Mouse (Mus musculus) forebrain, embryonic 14.5 days (tissue): ENCODE measurements at regions not wholly inside any gene's neighbourhood (a gene's known extent, or its start where the extent isn't known, plus 50 kb on each side); places are given as distances from the start of the nearest gene placed in this dataset.

ENCODE experiments used
- ATAC-seq: fragments of 200-750 bp; cut with Nextera tagmentation; 2 replicates; pipeline ENCODE4 v1.8.0; 2017; ENCODE audit warnings: mild to moderate bottlenecking, moderate library complexity
- DNase-seq: peaks from one replicate; pipeline ENCODE4 v3.0.0-alpha.2; 2015; ENCODE audit warnings: low spot score
- H3K27ac ChIP-seq: fragments of 300-500 bp; sonication (generic); 2 replicates; pipeline ENCODE4 v1.5.1; 2014; ENCODE audit warnings: low read depth, mild to moderate bottlenecking, control low read depth, low read length, moderate library complexity
- H3K27me3 ChIP-seq: fragments of 300-500 bp; sonication (generic); replicated peaks from 2 replicates; pipeline ENCODE4 v1.6.1; 2014; ENCODE audit warnings: low read length, control low read depth, mixed read lengths; ENCODE audit not compliant: control insufficient read depth, insufficient read depth
- H3K36me3 ChIP-seq: fragments of 300-500 bp; sonication (generic); 2 replicates; pipeline ENCODE4 v1.6.1; 2014; ENCODE audit warnings: low read length, control low read depth; ENCODE audit not compliant: control insufficient read depth, insufficient read depth
- H3K4me1 ChIP-seq: fragments of 300-500 bp; sonication (generic); 2 replicates; pipeline ENCODE4 v1.6.1; 2014; ENCODE audit warnings: antibody characterized with exemption, low read length, control low read depth; ENCODE audit not compliant: control insufficient read depth, insufficient read depth
- H3K4me2 ChIP-seq: fragments of 300-500 bp; sonication (generic); 2 replicates; pipeline ENCODE4 v1.6.1; 2014; ENCODE audit warnings: mild to moderate bottlenecking, control low read depth, low read length
- H3K4me3 ChIP-seq: fragments of 300-500 bp; sonication (generic); 2 replicates; pipeline ENCODE4 v1.5.1; 2014; ENCODE audit warnings: low read depth, low read length, control low read depth
- H3K9ac ChIP-seq: fragments of 300-500 bp; sonication (generic); 2 replicates; pipeline ENCODE4 v1.6.1; 2014; ENCODE audit warnings: mild to moderate bottlenecking, low read length, control low read depth, moderate library complexity
- H3K9me3 ChIP-seq: fragments of 300-500 bp; sonication (generic); replicated peaks from 2 replicates; pipeline ENCODE4 v1.6.1; 2016; ENCODE audit warnings: low read length, control low read depth, mixed read lengths; ENCODE audit not compliant: control insufficient read depth
- WGBS: fragments of 180-500 bp; shearing (Covaris S2); extraction: QIAGEN DNeasy Blood & Tissue Kit; methylation state at CpG from one replicate; pipeline ENCODE4 v1.1.7; 2014; 5-methylcytosine and 5-hydroxymethylcytosine counted together

DNA sequence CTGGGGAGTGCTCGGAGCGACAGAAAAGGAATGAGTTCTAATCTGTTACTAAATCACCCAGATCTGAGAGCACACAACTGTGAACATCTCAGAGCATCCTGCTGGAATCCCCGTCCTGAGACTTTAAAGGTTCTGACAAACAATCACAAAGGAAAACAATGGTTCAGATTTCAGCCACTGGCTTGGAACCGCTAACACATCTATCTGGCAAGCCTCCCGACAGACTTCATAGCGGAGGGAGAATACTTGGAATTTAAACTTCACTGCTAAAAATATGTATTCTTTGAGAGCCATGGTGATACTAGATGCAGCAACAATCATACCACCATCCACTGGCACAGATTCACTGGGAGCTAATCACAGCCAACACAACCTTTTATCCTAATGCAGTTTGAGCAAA is 615.2 kb downstream of the Insc start:
- Histone ChIP-seq H3K27ac (no peak overlapping the region), H3K36me3 (no peaks in the 10 kb centered on the region), H3K9ac (no peak overlapping the region), H3K4me3 (no peak overlapping the region), H3K4me1 (no peaks in the 10 kb centered on the region), H3K4me2 (no peak overlapping the region), H3K27me3 (no peaks in the 10 kb centered on the region), H3K9me3 (no peaks in the 10 kb centered on the region)
- WGBS: 82% methylated on average over 6 of the region's 6 CpGs
- ATAC-seq (no peak), DNase-seq (no peak)

DNA sequence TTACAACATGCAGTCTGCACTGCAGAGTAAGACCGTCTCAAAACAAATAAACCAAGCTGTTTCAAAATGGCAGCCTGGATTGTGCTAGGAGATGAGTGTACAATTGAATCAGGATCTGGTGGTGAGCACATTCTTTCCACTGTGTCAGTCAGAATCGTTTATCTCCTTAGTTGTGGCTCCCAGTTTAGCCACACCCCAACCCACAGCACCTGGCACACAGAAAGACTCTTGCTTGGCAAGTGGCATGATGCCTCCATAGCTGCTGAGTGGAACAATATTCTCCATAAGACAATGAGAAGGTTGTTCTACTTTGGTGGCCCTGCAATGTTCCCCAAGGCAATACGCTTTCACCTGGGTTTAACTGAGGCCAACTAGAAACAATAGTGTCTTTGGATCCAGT is 616.6 kb downstream of the Insc start:
- WGBS: 86% methylated on average over 3 of the region's 3 CpGs
- Histone ChIP-seq H3K9ac (no peak overlapping the region), H3K9me3 (no peaks in the 10 kb centered on the region), H3K4me2 (no peak overlapping the region), H3K4me3 (no peak overlapping the region), H3K27me3 (no peaks in the 10 kb centered on the region), H3K4me1 (no peaks in the 10 kb centered on the region), H3K36me3 (no peaks in the 10 kb centered on the region), H3K27ac (no peak overlapping the region)
- no peak for ATAC-seq
- no peak for DNase-seq

- DNase-seq (no peak), ATAC-seq (no peak)
- Histone ChIP-seq H3K9me3 (no peaks in the 10 kb centered on the region), H3K4me1 (no peaks in the 10 kb centered on the region), H3K4me2 (no peak overlapping the region), H3K4me3 (no peak overlapping the region), H3K27me3 (no peaks in the 10 kb centered on the region), H3K9ac (no peak overlapping the region), H3K36me3 (no peaks in the 10 kb centered on the region), H3K27ac (no peak overlapping the region)
- WGBS: 77% methylated on average over 2 of the region's 2 CpGs
Measured at GRCm38 (mm10) chr7:115362117-115362516, 618.6 kb downstream of the Insc start.

DNA sequence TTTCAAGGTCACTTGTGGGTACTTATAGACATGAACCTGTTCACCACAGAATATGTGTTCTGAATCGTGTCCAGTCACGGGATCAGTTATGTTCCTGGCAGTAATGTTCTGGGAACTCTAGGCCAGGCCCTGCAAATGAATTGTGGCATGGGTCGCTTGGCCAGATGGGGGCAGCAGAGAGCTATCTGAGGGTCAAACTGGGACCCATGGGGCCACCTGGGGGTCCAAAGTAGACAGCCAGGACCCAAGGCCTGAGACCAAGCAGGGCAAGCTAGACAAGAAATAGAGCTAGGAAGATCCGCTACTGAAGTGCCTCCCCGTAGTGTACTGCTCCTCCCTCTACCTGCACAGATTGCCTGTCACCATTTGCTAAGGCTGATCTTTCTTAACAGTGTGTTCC is 623.4 kb downstream of the Insc start:
- peak; percentile 68 for DNase-seq
- Histone ChIP-seq H3K4me1 (peaks cover 6% of the 10 kb centered on the region; the same call in 1 of the 2 replicates), H3K4me2 (no peak overlapping the region), H3K4me3 (no peak overlapping the region), H3K27me3 (no peaks in the 10 kb centered on the region), H3K36me3 (no peaks in the 10 kb centered on the region), H3K27ac (no peak overlapping the region), H3K9me3 (no peaks in the 10 kb centered on the region), H3K9ac (no peak overlapping the region)
- 31% methylated on average over 5 of the region's 5 CpGs for WGBS
- peak; percentile 58; the same call in 1 of the 2 replicates for ATAC-seq

- peak overlapping the region; percentile 21; the same call in 1 of the 2 replicates for H3K9ac ChIP-seq
- peak; percentile 76 for DNase-seq
- H3K4me3 ChIP-seq: no peak overlapping the region
- H3K27me3 ChIP-seq: no peaks in the 10 kb centered on the region
- H3K9me3 ChIP-seq: no peaks in the 10 kb centered on the region
- 0 out of 2 replicates have a peak overlapping the region, but pooled peaks have one; percentile 1 for H3K27ac ChIP-seq
- peaks cover 6% of the 10 kb centered on the region; the same call in 1 of the 2 replicates for H3K4me1 ChIP-seq
- H3K4me2 ChIP-seq: no peak overlapping the region
- 14% methylated on average over 9 of the region's 9 CpGs for WGBS
- peak; percentile 85 for ATAC-seq
- no peaks in the 10 kb centered on the region for H3K36me3 ChIP-seq
Measured at GRCm38 (mm10) chr7:115371143-115371542, 627.6 kb downstream of the Insc start.

GRCm38 (mm10) chr7:115372921-115373320 is 629.4 kb downstream of the Insc start:
- Histone ChIP-seq H3K36me3 (no peaks in the 10 kb centered on the region), H3K9me3 (no peaks in the 10 kb centered on the region), H3K27me3 (no peaks in the 10 kb centered on the region), H3K4me3 (no peak overlapping the region), H3K4me1 (peaks cover 6% of the 10 kb centered on the region; the same call in 1 of the 2 replicates), H3K27ac (no peak overlapping the region), H3K9ac (no peak overlapping the region), H3K4me2 (no peak overlapping the region)
- ATAC-seq (no peak), DNase-seq (no peak)
- WGBS: 86% methylated on average over 2 of the region's 2 CpGs

GRCm38 (mm10) chr7:115373781-115374533 is 630.5 kb downstream of the Insc start:
- ATAC-seq (no peak), DNase-seq (no peak)
- Histone ChIP-seq H3K4me2 (no peak overlapping the region), H3K9me3 (no peaks in the 10 kb centered on the region), H3K27me3 (no peaks in the 10 kb centered on the region), H3K4me1 (peaks cover 6% of the 10 kb centered on the region; the same call in 1 of the 2 replicates), H3K4me3 (no peak overlapping the region), H3K9ac (no peak overlapping the region), H3K27ac (no peak overlapping the region), H3K36me3 (no peaks in the 10 kb centered on the region)
- WGBS: 78% methylated on average over 8 of the region's 8 CpGs

DNA sequence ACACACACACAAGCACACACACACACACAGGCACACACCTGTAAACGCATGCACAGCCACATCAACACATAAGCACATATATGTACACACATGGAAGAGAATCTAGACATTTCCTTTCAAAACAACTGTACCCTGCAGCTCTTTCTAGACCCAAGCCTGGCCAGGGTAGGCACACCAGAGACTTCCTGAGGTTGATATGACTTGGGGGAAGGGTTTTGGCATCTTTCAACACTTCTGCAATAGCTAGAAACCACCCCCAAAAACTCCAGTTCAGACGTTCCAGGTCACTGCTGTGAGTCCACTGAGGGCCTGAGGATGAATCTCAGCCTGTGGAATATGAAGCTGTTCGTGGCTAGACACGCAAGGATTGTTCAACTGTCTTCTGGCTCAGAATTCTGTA is 632.6 kb downstream of the Insc start:
- no peak for DNase-seq
- Histone ChIP-seq H3K27ac (no peak overlapping the region), H3K4me1 (peaks cover 9% of the 10 kb centered on the region), H3K9me3 (no peaks in the 10 kb centered on the region), H3K4me3 (no peak overlapping the region), H3K27me3 (no peaks in the 10 kb centered on the region), H3K9ac (no peak overlapping the region), H3K36me3 (no peaks in the 10 kb centered on the region), H3K4me2 (no peak overlapping the region)
- 93% methylated on average over 4 of the region's 4 CpGs for WGBS
- ATAC-seq: no peak

DNA sequence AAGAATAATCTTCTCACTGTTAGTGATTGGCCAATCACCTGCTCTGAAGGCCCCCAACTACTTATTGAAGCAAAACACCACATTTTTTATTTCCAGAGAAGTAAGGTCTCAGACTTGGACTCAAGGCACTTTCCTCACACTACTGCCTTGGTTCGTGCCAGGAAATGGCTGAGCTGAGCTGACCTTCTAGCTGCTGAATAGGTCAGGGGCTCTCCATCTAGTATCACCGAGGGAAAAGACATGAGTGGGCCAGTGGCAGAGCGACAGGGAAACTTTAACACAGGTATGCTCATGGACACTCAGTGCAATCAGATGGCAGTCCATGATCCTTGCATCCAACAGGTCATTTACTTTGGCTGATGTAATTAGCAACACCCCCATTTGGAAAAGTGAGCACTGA is 635.3 kb downstream of the Insc start:
- H3K9me3 ChIP-seq: no peaks in the 10 kb centered on the region
- H3K27ac ChIP-seq: no peak overlapping the region
- peaks cover 12% of the 10 kb centered on the region for H3K4me1 ChIP-seq
- H3K4me3 ChIP-seq: no peak overlapping the region
- H3K4me2 ChIP-seq: no peak overlapping the region
- no peaks in the 10 kb centered on the region for H3K27me3 ChIP-seq
- no peak for DNase-seq
- ATAC-seq: no peak
- no peak overlapping the region for H3K9ac ChIP-seq
- H3K36me3 ChIP-seq: no peaks in the 10 kb centered on the region
- 93% methylated on average over 3 of the region's 3 CpGs for WGBS
